Mouse (Mus musculus): ENCODE measurements at regions not wholly inside any gene's neighbourhood (a gene's known extent, or its start where the extent isn't known, plus 50 kb on each side); places are given as distances from the start of the nearest gene placed in this dataset.

DNA sequence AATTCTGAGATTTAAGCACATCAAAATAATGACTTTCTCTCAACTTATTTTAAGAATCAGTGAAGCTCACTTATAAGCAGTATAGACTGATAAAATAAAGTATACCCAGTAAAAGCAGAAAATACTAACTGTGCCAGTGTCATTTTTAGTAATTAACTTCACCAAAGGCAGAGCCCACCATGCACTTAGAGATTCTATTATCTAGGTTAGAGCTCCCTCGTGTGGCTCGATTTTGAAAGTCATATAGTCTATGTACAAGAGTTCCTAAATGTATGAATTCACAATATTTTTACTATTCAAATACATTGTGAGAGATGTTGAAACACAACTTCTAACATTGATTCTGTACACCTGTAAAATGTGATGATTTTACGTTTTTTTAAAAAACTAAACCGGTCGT is 589.3 kb downstream of the Kcnj3 start:
- no peaks in the 10 kb centered on the region for H3K36me3 ChIP-seq (ENCODE audit: insufficient read depth)
- peak; percentile 60 for TF ChIP-seq CTCF (IDR thresholded peaks at IDR 0.05; ENCODE audit: low read depth)
- H3K4me1 ChIP-seq (ENCODE audit: insufficient read depth): no peaks in the 10 kb centered on the region
- no peak overlapping the region for H3K4me3 ChIP-seq (ENCODE audit: low read depth, low read length)
- no peak overlapping the region for H3K9ac ChIP-seq
- DNase-seq: peak; percentile 91
- 6% methylated on average over 5 of the region's 5 CpGs for WGBS
- no peak overlapping the region for H3K4me2 ChIP-seq
- no peak for ATAC-seq (ENCODE audit: insufficient read depth)
- no peak overlapping the region for H3K27ac ChIP-seq (ENCODE audit: low read depth)
- no peaks in the 10 kb centered on the region for H3K9me3 ChIP-seq (ENCODE audit: low read depth, low read length)
- H3K27me3 ChIP-seq (ENCODE audit: insufficient read depth, low read length): no peaks in the 10 kb centered on the region

GRCm38 (mm10) chr2:56028958-56029357 is 593.2 kb downstream of the Kcnj3 start:
- Histone ChIP-seq H3K4me1 (ENCODE audit: insufficient read depth) (no peaks in the 10 kb centered on the region), H3K4me2 (no peak overlapping the region), H3K9ac (no peak overlapping the region), H3K27me3 (ENCODE audit: insufficient read depth, low read length) (no peaks in the 10 kb centered on the region), H3K27ac (ENCODE audit: low read depth) (no peak overlapping the region), H3K4me3 (ENCODE audit: low read depth, low read length) (no peak overlapping the region), H3K36me3 (ENCODE audit: insufficient read depth) (no peaks in the 10 kb centered on the region), H3K9me3 (ENCODE audit: low read depth, low read length) (no peaks in the 10 kb centered on the region)
- no peak for ATAC-seq (ENCODE audit: insufficient read depth)
- DNase-seq: no peak
- TF ChIP-seq CTCF (IDR thresholded peaks at IDR 0.05; ENCODE audit: low read depth): no peak
- WGBS: 68% methylated on average over 2 of the region's 2 CpGs

All from lung, embryonic 14.5 days (tissue).